Mouse (Mus musculus) testis, adult 2 months (tissue): Measurements from ENCODE around the gene Gm17651.

Experiments used
- CTCF ChIP-seq: fragments of 200-500 bp; IDR thresholded peaks from 2 replicates; pipeline ENCODE4 v1.5.1; 2012; ENCODE audit warnings: low read depth, mild to moderate bottlenecking, inconsistent platforms, low read length, moderate library complexity; ENCODE audit not compliant: control insufficient read depth, insufficient read depth, insufficient replicate concordance
- POLR2A ChIP-seq: fragments of 200-500 bp; IDR thresholded peaks from 2 replicates; pipeline ENCODE4 v1.6.1; 2012; ENCODE audit warnings: low read depth, mild to moderate bottlenecking, inconsistent platforms, low read length, moderate library complexity; ENCODE audit not compliant: control insufficient read depth

GRCm38 (mm10) chr3:97682576-97682975 lies 8.1 kb upstream of the Gm17651 start:
- TF ChIP-seq POLR2A (no peak), CTCF (no peak)
